Mouse (Mus musculus) testis, adult 2 months (tissue): ENCODE data around the gene Btbd9.

Experiments
- CTCF ChIP-seq: fragments of 200-500 bp; IDR thresholded peaks from 2 replicates; pipeline ENCODE4 v1.5.1; 2012; ENCODE audit warnings: low read depth, mild to moderate bottlenecking, inconsistent platforms, low read length, moderate library complexity; ENCODE audit not compliant: control insufficient read depth, insufficient read depth, insufficient replicate concordance
- POLR2A ChIP-seq: fragments of 200-500 bp; IDR thresholded peaks from 2 replicates; pipeline ENCODE4 v1.6.1; 2012; ENCODE audit warnings: low read depth, mild to moderate bottlenecking, inconsistent platforms, low read length, moderate library complexity; ENCODE audit not compliant: control insufficient read depth

DNA sequence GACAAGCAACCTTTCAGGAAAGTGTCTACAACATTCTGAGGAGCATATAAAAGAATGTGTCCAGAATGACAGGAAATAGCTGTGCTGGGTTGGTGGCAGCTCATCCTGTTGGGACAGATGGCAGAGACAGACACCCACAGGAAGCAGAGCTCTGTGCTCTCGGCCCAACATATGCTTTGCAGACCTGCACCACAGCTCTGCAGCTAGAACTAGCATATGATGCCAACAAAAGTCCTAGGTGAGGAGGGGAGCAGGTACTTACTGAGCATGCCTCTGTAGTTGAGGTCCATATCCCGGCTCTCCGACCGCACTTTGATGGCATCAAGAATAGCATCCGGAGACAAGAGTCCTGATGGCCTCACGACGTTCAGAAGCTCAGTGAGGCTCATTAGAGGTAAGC, 51.8 kb downstream of the Btbd9 start:
- TF ChIP-seq POLR2A = no peak
- no peak for TF ChIP-seq CTCF
